Mouse (Mus musculus) ES-Bruce4 (cell line): ENCODE results near the gene Lgr4.

ENCODE experiments used
- CTCF ChIP-seq: IDR thresholded peaks from one replicate; pipeline ENCODE4 v1.8.1; 2011; ENCODE audit warnings: low read depth, low read length
- EP300 ChIP-seq: IDR thresholded peaks from 2 replicates; pipeline ENCODE4 v1.6.1; 2011; ENCODE audit warnings: low read depth, low read length; ENCODE audit not compliant: insufficient read depth
- POLR2A ChIP-seq: IDR thresholded peaks from one replicate; pipeline ENCODE4 v1.8.1; 2011; ENCODE audit warnings: low read length; ENCODE audit not compliant: insufficient read depth

GRCm38 (mm10) chr2:109955910-109956309 is 38.5 kb downstream of the Lgr4 start:
- TF ChIP-seq CTCF = no peak
- no peak for TF ChIP-seq EP300
- TF ChIP-seq POLR2A = no peak
